Mouse (Mus musculus): ENCODE measurements around the gene Acrv1.
"Not testable (repeated sequence)": the region's sequence is repeated elsewhere in the genome, so short reads cannot be mapped to it uniquely, and the experiment has no call there.

The Acrv1 gene

GRCm38 (mm10) chr9:36692920-36693319, at the start of gene Acrv1:
Gene Acrv1, plus strand, starts transcription at chr9:36693220.
- no peak for DNase-seq (ENCODE audit: low spot score in 2 of 2)

GRCm38 (mm10) chr9:36643276-36643675, 49.7 kb upstream of the Acrv1 start, which contains the start of gene A630095E13Rik:
Gene A630095E13Rik, minus strand, starts transcription at chr9:36643376.
- DNase-seq (ENCODE audit: low spot score in 2 of 2), result not testable (repeated sequence)

- no peak for DNase-seq (ENCODE audit: low spot score in 2 of 2)
Measured at GRCm38 (mm10) chr9:36681424-36681823, 11.6 kb upstream of the Acrv1 start.

GRCm38 (mm10) chr9:36687329-36687728, 5.7 kb upstream of the Acrv1 start:
- peak in 1 of 2 experiments; percentile 12 for DNase-seq (ENCODE audit: low spot score in 2 of 2)

GRCm38 (mm10) chr9:36694276-36694675, 1.3 kb downstream of the Acrv1 start:
- DNase-seq (ENCODE audit: low spot score in 2 of 2), result no peak

GRCm38 (mm10) chr9:36705923-36706322, 12.9 kb downstream of the Acrv1 start:
- no peak for DNase-seq (ENCODE audit: low spot score in 2 of 2)

- no peak for DNase-seq (ENCODE audit: low spot score in 2 of 2)
Measured at GRCm38 (mm10) chr9:36707304-36707703, 14.3 kb downstream of the Acrv1 start.

GRCm38 (mm10) chr9:36716624-36717023, 23.6 kb downstream of the Acrv1 start:
- peak in 1 of 2 experiments; percentile 2 for DNase-seq (ENCODE audit: low spot score in 2 of 2)

GRCm38 (mm10) chr9:36726131-36727033, 33.4 kb downstream of the Acrv1 start:
- peak; percentile 71 to 94 for DNase-seq (ENCODE audit: low spot score in 2 of 2)

GRCm38 (mm10) chr9:36727034-36727755, 34.2 kb downstream of the Acrv1 start, which contains the start of gene Chek1:
Gene Chek1, minus strand, starts transcription at chr9:36727065.
- no peak for DNase-seq (ENCODE audit: low spot score in 2 of 2)
